8 mouse cellular contexts compared by ENCODE assay signal in genomic region chr7:122132497-122133337, GRCm38 (mm10). TPM values are rescaled to one million over a fixed set of nuclear protein-coding genes. Genes with fewer than 3 reads are reported as not detected.
DNase-seq lines count a peak whose midpoint lies in the region; ATAC-seq and TF ChIP-seq lines count a peak whose summit lies in the region.

TSS of gene Palb2 (minus strand) at chr7:122132985.
TSS of gene Dctn5 (plus strand) at chr7:122133041.

- WGBS in forebrain, embryonic 12.5 days = under 1% methylated on average over 54 of the region's 54 CpGs
- WGBS in heart, postnatal 0 days = 0% methylated on average over 53 of the region's 54 CpGs
- 0% methylated on average over 54 of the region's 54 CpGs for WGBS in liver, embryonic 16.5 days (ENCODE audit: insufficient replicate concordance)
- under 1% methylated on average over 54 of the region's 54 CpGs for WGBS in neural tube, embryonic 13.5 days

- peak within 1 kb of the TSS; percentile 74 for H3K4me2 ChIP-seq in forebrain, embryonic 12.5 days
- H3K4me2 ChIP-seq in heart, postnatal 0 days (ENCODE audit: low read depth, low read length) = peak within 1 kb of the TSS; percentile 88
- peak within 1 kb of the TSS; percentile 76 for H3K4me2 ChIP-seq in liver, embryonic 16.5 days (ENCODE audit: low read depth, low read length)
- H3K4me2 ChIP-seq in neural tube, embryonic 13.5 days = peak within 1 kb of the TSS; percentile 94

- peak within 1 kb of the TSS; percentile 97 for H3K4me3 ChIP-seq in E14TG2a.4 (replicated peaks; ENCODE audit: low read length)
- peak within 1 kb of the TSS; percentile 73 for H3K4me3 ChIP-seq in forebrain, embryonic 12.5 days (replicated peaks)
- peak within 1 kb of the TSS; percentile 87 for H3K4me3 ChIP-seq in heart, postnatal 0 days (ENCODE audit: low read depth, low read length)
- peak within 1 kb of the TSS; percentile 99 for H3K4me3 ChIP-seq in liver, embryonic 16.5 days (ENCODE audit: low read depth, low read length)
- peak within 1 kb of the TSS; percentile 96 for H3K4me3 ChIP-seq in neural tube, embryonic 13.5 days
- H3K4me3 ChIP-seq in testis, adult 2 months (ENCODE audit: control insufficient read depth, low read depth, low read length) = peak within 1 kb of the TSS; percentile 92

- H3K4me1 ChIP-seq in E14TG2a.4 (replicated peaks; ENCODE audit: low read depth, low read length) = peaks cover 21% of the 10 kb centered on the region
- H3K4me1 ChIP-seq in forebrain, embryonic 12.5 days = peaks cover 18% of the 10 kb centered on the region
- H3K4me1 ChIP-seq in heart, postnatal 0 days (ENCODE audit: control insufficient read depth, insufficient read depth) = 0 out of 2 replicates have a peak, but pooled peaks cover 11% of the 10 kb centered on the region
- peaks cover 13% of the 10 kb centered on the region for H3K4me1 ChIP-seq in liver, embryonic 16.5 days (ENCODE audit: control insufficient read depth, low read depth, low read length)
- peaks cover 19% of the 10 kb centered on the region for H3K4me1 ChIP-seq in neural tube, embryonic 13.5 days (replicated peaks)
- peaks cover 3% of the 10 kb centered on the region; the same call in 1 of the 2 replicates for H3K4me1 ChIP-seq in testis, adult 2 months (ENCODE audit: control insufficient read depth, insufficient read depth, low read length)

- no peak for TF ChIP-seq CTCF in E14TG2a.4 (conservative IDR thresholded peaks at IDR 0.05; ENCODE audit: low read length)
- no peak for TF ChIP-seq CTCF in heart, postnatal 0 days (IDR thresholded peaks at IDR 0.05; ENCODE audit: low read depth)
- TF ChIP-seq CTCF in testis, adult 2 months (IDR thresholded peaks at IDR 0.05; ENCODE audit: control insufficient read depth, insufficient read depth, insufficient replicate concordance, low read depth, low read length) = no peak; the same call in 1 of the 2 replicates

- no peaks in the 10 kb centered on the region for H3K27me3 ChIP-seq in E14TG2a.4 (ENCODE audit: insufficient read depth, low read length)
- H3K27me3 ChIP-seq in forebrain, embryonic 12.5 days = no peaks in the 10 kb centered on the region
- no peaks in the 10 kb centered on the region for H3K27me3 ChIP-seq in heart, postnatal 0 days (ENCODE audit: control insufficient read depth, insufficient read depth, low read length)
- no peaks in the 10 kb centered on the region for H3K27me3 ChIP-seq in liver, embryonic 16.5 days (ENCODE audit: control insufficient read depth, insufficient read depth, low read depth, low read length)
- H3K27me3 ChIP-seq in neural tube, embryonic 13.5 days = no peaks in the 10 kb centered on the region
- no peaks in the 10 kb centered on the region for H3K27me3 ChIP-seq in testis, adult 2 months (ENCODE audit: control insufficient read depth, insufficient read depth, low read length)

- ATAC-seq in forebrain, embryonic 12.5 days (ENCODE audit: low FRiP score) = peak; percentile 97
- peak; percentile 100 for ATAC-seq in heart, postnatal 0 days (ENCODE audit: insufficient read depth, low read depth)
- peak; percentile 99 for ATAC-seq in liver, embryonic 16.5 days (ENCODE audit: low read depth)
- peak; percentile 97 for ATAC-seq in neural tube, embryonic 13.5 days (ENCODE audit: low read depth)

- TF ChIP-seq POLR2A in testis, adult 2 months (IDR thresholded peaks at IDR 0.05; ENCODE audit: control insufficient read depth, low read depth, low read length) = peak; percentile 74; the same call in 1 of the 2 replicates

- H3K9ac ChIP-seq in forebrain, embryonic 12.5 days = peak within 1 kb of the TSS; percentile 78
- H3K9ac ChIP-seq in heart, postnatal 0 days (replicated peaks; ENCODE audit: low read depth, low read length) = peak within 1 kb of the TSS; percentile 84
- H3K9ac ChIP-seq in liver, embryonic 16.5 days (ENCODE audit: low read depth, low read length) = peak within 1 kb of the TSS; percentile 96
- H3K9ac ChIP-seq in neural tube, embryonic 13.5 days = peak within 1 kb of the TSS; percentile 90

- peaks cover 62% of the 10 kb centered on the region for H3K36me3 ChIP-seq in E14TG2a.4 (ENCODE audit: insufficient read depth, low read length)
- H3K36me3 ChIP-seq in forebrain, embryonic 12.5 days (replicated peaks) = peaks cover 34% of the 10 kb centered on the region
- H3K36me3 ChIP-seq in heart, postnatal 0 days (replicated peaks; ENCODE audit: control insufficient read depth, insufficient read depth, low read length) = peaks cover 34% of the 10 kb centered on the region
- H3K36me3 ChIP-seq in liver, embryonic 16.5 days (ENCODE audit: control insufficient read depth, insufficient read depth) = peaks cover 19% of the 10 kb centered on the region
- peaks cover 38% of the 10 kb centered on the region for H3K36me3 ChIP-seq in neural tube, embryonic 13.5 days
- H3K36me3 ChIP-seq in testis, adult 2 months (ENCODE audit: control insufficient read depth, insufficient read depth, low read length) = peaks cover under 1% of the 10 kb centered on the region

- DNase-seq in c-Kit-positive CD71-positive TER-119-positive erythroid progenitor cells, embryonic 14.5 days (ENCODE audit: low spot score) = peak; percentile 99
- peak; percentile 96 for DNase-seq in heart, postnatal 0 days (ENCODE audit: low spot score)
- DNase-seq in kidney, postnatal 4 days = peak; percentile 98

- H3K27ac ChIP-seq in forebrain, embryonic 12.5 days = peak within 1 kb of the TSS; percentile 37; the same call in 1 of the 2 replicates
- peak within 1 kb of the TSS; percentile 76 for H3K27ac ChIP-seq in heart, postnatal 0 days (ENCODE audit: low read depth)
- H3K27ac ChIP-seq in liver, embryonic 16.5 days (ENCODE audit: low read length) = peak within 1 kb of the TSS; percentile 88
- H3K27ac ChIP-seq in neural tube, embryonic 13.5 days (replicated peaks) = peak within 1 kb of the TSS; percentile 70
- H3K27ac ChIP-seq in testis, adult 2 months (ENCODE audit: control insufficient read depth, insufficient read depth, low read depth, low read length) = peak within 1 kb of the TSS; percentile 82

- no peaks in the 10 kb centered on the region for H3K9me3 ChIP-seq in E14TG2a.4 (ENCODE audit: low read length)
- no peaks in the 10 kb centered on the region for H3K9me3 ChIP-seq in forebrain, embryonic 12.5 days
- no peaks in the 10 kb centered on the region for H3K9me3 ChIP-seq in heart, postnatal 0 days (replicated peaks; ENCODE audit: control insufficient read depth, low read length)
- no peaks in the 10 kb centered on the region for H3K9me3 ChIP-seq in liver, embryonic 16.5 days (replicated peaks; ENCODE audit: control insufficient read depth, low read length)
- H3K9me3 ChIP-seq in neural tube, embryonic 13.5 days = no peaks in the 10 kb centered on the region

- no peak for TF ChIP-seq EP300 in heart, postnatal 0 days (IDR thresholded peaks at IDR 0.05; ENCODE audit: low read depth)

RNA-seq across cellular contexts. Expression of gene Palb2, which starts in this region (rescaled TPM):
- polyA plus RNA-seq in forebrain, embryonic 12.5 days (2016; fragmentation: Nextera tagmentation; extraction: Ambion mirVana) = 20.4 and 22.2 TPM in 2 replicates
- 0.97 and 6.4 TPM in 2 replicates for total RNA-seq in heart, postnatal 0 days (2014; rRNA removed; ENCODE audit: low replicate concordance)
- polyA plus RNA-seq in heart, postnatal 0 days (2015; fragmentation: Nextera tagmentation; extraction: Ambion mirVana) = 2.4 and 3.7 TPM in 2 replicates
- polyA plus RNA-seq in liver, embryonic 16.5 days (2015; fragmentation: Nextera tagmentation; extraction: Ambion mirVana) = 10.5 and 11.1 TPM in 2 replicates
- 6.5 and 6.7 TPM in 2 replicates for polyA plus RNA-seq in neural tube, embryonic 13.5 days (2015; fragmentation: Nextera tagmentation; extraction: Ambion mirVana)
- polyA plus RNA-seq in testis, adult 2 months (2012; rRNA removed) = 3.5 and 4.8 TPM in 2 replicates

RNA-seq across cellular contexts. Expression of gene Dctn5, which starts in this region (rescaled TPM):
- polyA plus RNA-seq in forebrain, embryonic 12.5 days (2016; fragmentation: Nextera tagmentation; extraction: Ambion mirVana) = 121 and 125 TPM in 2 replicates
- 28.9 and 50.0 TPM in 2 replicates for total RNA-seq in heart, postnatal 0 days (2014; rRNA removed; ENCODE audit: low replicate concordance)
- polyA plus RNA-seq in heart, postnatal 0 days (2015; fragmentation: Nextera tagmentation; extraction: Ambion mirVana) = 44.4 and 51.3 TPM in 2 replicates
- 44.8 and 45.5 TPM in 2 replicates for polyA plus RNA-seq in liver, embryonic 16.5 days (2015; fragmentation: Nextera tagmentation; extraction: Ambion mirVana)
- 162 and 168 TPM in 2 replicates for polyA plus RNA-seq in neural tube, embryonic 13.5 days (2015; fragmentation: Nextera tagmentation; extraction: Ambion mirVana)
- polyA plus RNA-seq in testis, adult 2 months (2012; rRNA removed) = 32.1 and 33.0 TPM in 2 replicates

Comparison
In these comparisons a context has a peak if more than half of its experiments do, and no peak if none do; other contexts are left out.
1. Peak in every context shown above with its lines: DNase-seq, ATAC-seq, H3K4me3 ChIP-seq and H3K27ac ChIP-seq.
2. H3K27ac ChIP-seq: peak in every context shown above with its lines; median percentile 88 in liver, embryonic 16.5 days; 82 in testis, adult 2 months; 76 in heart, postnatal 0 days; 70 in neural tube, embryonic 13.5 days; 37 in forebrain, embryonic 12.5 days.